Mouse (Mus musculus) limb, embryonic 10.5 days (tissue): ENCODE measurements around the gene Duox1. TPM values are rescaled to one million over a fixed set of nuclear protein-coding genes. Genes with fewer than 3 reads are reported as not detected.
A peak's percentile ranks its signal among the peaks of the same experiment; 100 is the strongest.

Experiments
- DNase-seq: peaks from one replicate; pipeline ENCODE4 v3.0.0-alpha.2; 2017; ENCODE audit warnings: low spot score
- H3K27ac ChIP-seq: fragments of 300-500 bp; sonication (generic); 2 replicates; pipeline ENCODE4 v1.5.1; 2016; ENCODE audit warnings: mild to moderate bottlenecking
- H3K27me3 ChIP-seq: fragments of 300-500 bp; sonication (generic); 2 replicates; pipeline ENCODE4 v1.6.1; 2016; ENCODE audit warnings: low read depth, mild to moderate bottlenecking; ENCODE audit not compliant: poor library complexity, severe bottlenecking
- H3K36me3 ChIP-seq: fragments of 300-500 bp; sonication (generic); 2 replicates; pipeline ENCODE4 v1.6.1; 2016; ENCODE audit warnings: mild to moderate bottlenecking, moderate library complexity
- H3K4me1 ChIP-seq: fragments of 300-500 bp; sonication (generic); 2 replicates; pipeline ENCODE4 v1.6.1; 2016
- H3K4me3 ChIP-seq: fragments of 300-500 bp; sonication (generic); 2 replicates; pipeline ENCODE4 v1.5.1; 2016; ENCODE audit warnings: mild to moderate bottlenecking, moderate library complexity
- H3K9me3 ChIP-seq: fragments of 300-500 bp; sonication (generic); replicated peaks from 2 replicates; pipeline ENCODE4 v1.6.1; 2016; ENCODE audit warnings: mild to moderate bottlenecking
- WGBS: fragments of 180-500 bp; shearing (Covaris S2); methylation state at CpG from one replicate; pipeline ENCODE4 v1.1.7; 2016; 5-methylcytosine and 5-hydroxymethylcytosine counted together
- polyA plus RNA-seq: library from polyadenylated mRNA; unstranded; fragments of >200 nt; fragmentation: Nextera tagmentation; extraction: Ambion mirVana; gene quantifications from 2 replicates; pipeline ENCODE4 v1.2.1, GENCODE M21; 2016

Gene Duox1
- polyA plus RNA-seq, 1 experiment from 2014 or later = 0.18 TPM

DNA sequence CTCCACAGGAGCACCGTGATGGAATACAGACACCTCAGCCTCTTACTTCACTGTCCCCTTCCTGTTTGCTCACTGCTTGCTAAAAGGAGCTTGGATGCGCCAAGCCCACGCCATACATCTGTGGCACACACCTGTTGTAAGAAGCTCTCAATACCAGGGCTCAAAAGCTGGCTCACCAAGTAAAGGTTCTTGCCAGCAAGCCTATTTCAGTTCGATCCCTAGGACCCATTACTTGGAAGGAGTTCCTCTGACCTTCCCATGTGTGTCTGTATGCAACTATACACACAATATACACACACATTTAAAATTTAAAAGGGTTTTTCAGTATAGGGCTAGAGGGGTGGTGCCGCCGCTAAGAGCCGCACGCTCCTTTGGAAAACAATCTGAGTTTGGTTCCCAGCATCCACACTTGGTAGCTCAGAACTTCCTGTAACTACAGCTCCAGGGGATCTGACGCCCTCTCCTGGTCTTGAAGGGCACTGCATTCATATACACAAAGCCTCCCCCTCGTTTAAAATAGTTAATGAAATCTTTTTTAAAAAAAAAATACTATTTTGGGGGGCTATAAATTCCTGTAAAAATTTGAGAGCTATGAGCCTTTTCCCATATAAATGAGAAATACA is 49.9 kb downstream of the Duox1 start:
- DNase-seq = no peak
- H3K36me3 ChIP-seq = peaks cover 46% of the 10 kb centered on the region
- no peaks in the 10 kb centered on the region for H3K9me3 ChIP-seq
- peaks cover 37% of the 10 kb centered on the region for H3K4me1 ChIP-seq
- H3K27ac ChIP-seq = no peak overlapping the region
- WGBS = 88% methylated on average over 10 of the region's 10 CpGs
- H3K4me3 ChIP-seq = no peak overlapping the region
- H3K27me3 ChIP-seq = peaks cover 10% of the 10 kb centered on the region

- Histone ChIP-seq H3K4me1 (peaks cover 37% of the 10 kb centered on the region), H3K27me3 (peaks cover 17% of the 10 kb centered on the region), H3K9me3 (no peaks in the 10 kb centered on the region), H3K36me3 (peaks cover 40% of the 10 kb centered on the region), H3K27ac (no peak overlapping the region), H3K4me3 (peak overlapping the region; percentile 96)
- WGBS = 76% methylated on average over 3 of the region's 3 CpGs
- DNase-seq = no peak
Observed at GRCm38 (mm10) chr2:122366039-122366438, 50.6 kb downstream of the Duox1 start.

- Histone ChIP-seq H3K9me3 (no peaks in the 10 kb centered on the region), H3K27ac (no peak overlapping the region), H3K36me3 (peaks cover 40% of the 10 kb centered on the region), H3K27me3 (peaks cover 18% of the 10 kb centered on the region), H3K4me1 (peaks cover 37% of the 10 kb centered on the region), H3K4me3 (peak overlapping the region; percentile 96)
- WGBS = 19% methylated on average over 5 of the region's 5 CpGs
- DNase-seq = no peak
Observed at GRCm38 (mm10) chr2:122366706-122367105, 51.2 kb downstream of the Duox1 start.

GRCm38 (mm10) chr2:122367181-122367580 is 51.7 kb downstream of the Duox1 start:
- H3K27me3 ChIP-seq = peaks cover 18% of the 10 kb centered on the region
- peaks cover 33% of the 10 kb centered on the region for H3K4me1 ChIP-seq
- H3K36me3 ChIP-seq = peaks cover 35% of the 10 kb centered on the region
- peak overlapping the region; percentile 97; the same call in 1 of the 2 replicates for H3K27ac ChIP-seq
- DNase-seq = no peak
- H3K4me3 ChIP-seq = peak overlapping the region; percentile 96
- WGBS = 10% methylated on average over 4 of the region's 4 CpGs
- H3K9me3 ChIP-seq = no peaks in the 10 kb centered on the region

GRCm38 (mm10) chr2:122367701-122368080 is 52.2 kb downstream of the Duox1 start:
- H3K27me3 ChIP-seq = peaks cover 18% of the 10 kb centered on the region
- no peak for DNase-seq
- peak overlapping the region; percentile 97 for H3K27ac ChIP-seq
- H3K4me1 ChIP-seq = peaks cover 33% of the 10 kb centered on the region
- peaks cover 30% of the 10 kb centered on the region for H3K36me3 ChIP-seq
- H3K4me3 ChIP-seq = peak overlapping the region; percentile 96
- H3K9me3 ChIP-seq = no peaks in the 10 kb centered on the region
- WGBS = 3% methylated on average over 4 of the region's 4 CpGs

- peaks cover 33% of the 10 kb centered on the region for H3K4me1 ChIP-seq
- no peaks in the 10 kb centered on the region for H3K9me3 ChIP-seq
- peak overlapping the region; percentile 97 for H3K27ac ChIP-seq
- peaks cover 18% of the 10 kb centered on the region for H3K27me3 ChIP-seq
- under 1% methylated on average over 37 of the region's 55 CpGs for WGBS
- DNase-seq = peak; percentile 77
- H3K36me3 ChIP-seq = peaks cover 23% of the 10 kb centered on the region
- H3K4me3 ChIP-seq = peak overlapping the region; percentile 96
Observed at GRCm38 (mm10) chr2:122368081-122368971, 52.9 kb downstream of the Duox1 start.

- Histone ChIP-seq H3K4me3 (peak within 1 kb of the TSS; percentile 96), H3K9me3 (no peaks in the 10 kb centered on the region), H3K27me3 (peaks cover 18% of the 10 kb centered on the region), H3K4me1 (peaks cover 33% of the 10 kb centered on the region), H3K27ac (peak within 1 kb of the TSS; percentile 97), H3K36me3 (peaks cover 15% of the 10 kb centered on the region)
- under 1% methylated on average over 52 of the region's 54 CpGs for WGBS
- DNase-seq = peak; percentile 98
Observed at GRCm38 (mm10) chr2:122368995-122369739, 53.7 kb downstream of the Duox1 start, which contains the start of gene Shf. Gene Shf, minus strand, starts transcription at chr2:122369162.

DNA sequence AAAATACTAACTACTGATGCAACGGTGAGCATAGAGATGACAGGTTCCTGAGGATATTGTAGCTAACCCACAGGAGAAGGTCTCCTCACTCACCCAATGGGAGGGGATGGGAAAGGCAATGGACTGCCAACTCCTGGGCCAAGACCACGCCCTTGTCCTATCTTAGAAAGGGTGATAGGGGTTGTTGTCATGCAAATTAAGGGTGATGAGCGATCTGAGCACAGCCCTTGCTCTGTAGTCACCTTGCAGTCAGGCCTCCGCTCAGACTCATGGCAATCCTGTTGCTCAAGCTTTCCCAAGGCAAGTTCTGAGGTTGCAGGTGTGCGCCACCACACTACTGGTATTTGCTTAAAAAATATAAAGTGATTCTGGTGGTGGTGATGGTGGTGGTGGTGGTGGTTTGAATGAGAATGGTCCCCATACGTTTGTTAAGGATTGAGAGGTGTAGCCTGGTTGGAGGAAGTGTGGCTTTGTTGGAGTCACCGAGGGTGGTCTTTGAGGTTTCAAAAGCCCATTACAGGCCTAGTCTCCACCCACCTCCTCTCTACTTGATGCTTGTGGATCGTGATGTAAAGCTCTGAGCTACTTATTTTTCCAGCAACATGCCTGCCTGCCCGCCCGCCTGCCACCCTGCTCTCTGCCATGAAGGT is 54.8 kb downstream of the Duox1 start:
- H3K27ac ChIP-seq = no peak overlapping the region
- H3K4me1 ChIP-seq = peaks cover 33% of the 10 kb centered on the region
- H3K4me3 ChIP-seq = no peak overlapping the region
- H3K36me3 ChIP-seq = 0 out of 2 replicates have a peak, but pooled peaks cover 8% of the 10 kb centered on the region
- no peak for DNase-seq
- H3K27me3 ChIP-seq = peaks cover 18% of the 10 kb centered on the region
- no peaks in the 10 kb centered on the region for H3K9me3 ChIP-seq
- WGBS = 27% methylated on average over 10 of the region's 10 CpGs

- no peak for DNase-seq
- no peak overlapping the region for H3K4me3 ChIP-seq
- no peak overlapping the region for H3K27ac ChIP-seq
- WGBS = 74% methylated on average over 3 of the region's 3 CpGs
- peaks cover 22% of the 10 kb centered on the region for H3K4me1 ChIP-seq
- no peaks in the 10 kb centered on the region for H3K36me3 ChIP-seq
- H3K27me3 ChIP-seq = peaks cover 18% of the 10 kb centered on the region
- H3K9me3 ChIP-seq = no peaks in the 10 kb centered on the region
Observed at GRCm38 (mm10) chr2:122372067-122372466, 56.6 kb downstream of the Duox1 start.

GRCm38 (mm10) chr2:122372541-122372940 is 57.1 kb downstream of the Duox1 start:
- no peak for DNase-seq
- no peaks in the 10 kb centered on the region for H3K9me3 ChIP-seq
- peaks cover 18% of the 10 kb centered on the region for H3K27me3 ChIP-seq
- 81% methylated on average over 1 of the region's 1 CpGs for WGBS
- H3K4me3 ChIP-seq = no peak overlapping the region
- no peaks in the 10 kb centered on the region for H3K36me3 ChIP-seq
- no peak overlapping the region for H3K27ac ChIP-seq
- peaks cover 17% of the 10 kb centered on the region for H3K4me1 ChIP-seq

DNA sequence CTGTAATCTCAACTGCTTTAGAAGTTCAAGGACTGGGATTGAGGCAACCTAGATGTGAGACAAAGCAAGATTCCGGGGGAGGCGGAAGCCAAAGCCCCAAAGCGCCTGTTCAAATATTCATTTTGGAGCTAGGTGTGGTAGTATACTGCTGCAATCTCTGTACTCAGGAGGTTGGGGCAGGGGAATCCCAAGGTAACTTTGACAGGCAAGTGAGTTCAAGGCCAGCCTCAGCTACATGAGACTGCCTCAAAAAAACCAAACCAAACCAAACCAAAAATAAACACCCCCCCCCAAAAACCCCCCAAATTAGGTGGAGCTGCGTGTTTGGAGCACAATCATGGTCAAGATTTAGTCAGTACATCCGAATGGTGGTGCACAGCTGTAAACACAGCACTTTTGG is 58.5 kb downstream of the Duox1 start:
- Histone ChIP-seq H3K4me1 (peaks cover 18% of the 10 kb centered on the region), H3K4me3 (no peak overlapping the region), H3K27me3 (peaks cover 18% of the 10 kb centered on the region), H3K27ac (no peak overlapping the region), H3K36me3 (no peaks in the 10 kb centered on the region), H3K9me3 (no peaks in the 10 kb centered on the region)
- DNase-seq = no peak
- 87% methylated on average over 5 of the region's 5 CpGs for WGBS

DNA sequence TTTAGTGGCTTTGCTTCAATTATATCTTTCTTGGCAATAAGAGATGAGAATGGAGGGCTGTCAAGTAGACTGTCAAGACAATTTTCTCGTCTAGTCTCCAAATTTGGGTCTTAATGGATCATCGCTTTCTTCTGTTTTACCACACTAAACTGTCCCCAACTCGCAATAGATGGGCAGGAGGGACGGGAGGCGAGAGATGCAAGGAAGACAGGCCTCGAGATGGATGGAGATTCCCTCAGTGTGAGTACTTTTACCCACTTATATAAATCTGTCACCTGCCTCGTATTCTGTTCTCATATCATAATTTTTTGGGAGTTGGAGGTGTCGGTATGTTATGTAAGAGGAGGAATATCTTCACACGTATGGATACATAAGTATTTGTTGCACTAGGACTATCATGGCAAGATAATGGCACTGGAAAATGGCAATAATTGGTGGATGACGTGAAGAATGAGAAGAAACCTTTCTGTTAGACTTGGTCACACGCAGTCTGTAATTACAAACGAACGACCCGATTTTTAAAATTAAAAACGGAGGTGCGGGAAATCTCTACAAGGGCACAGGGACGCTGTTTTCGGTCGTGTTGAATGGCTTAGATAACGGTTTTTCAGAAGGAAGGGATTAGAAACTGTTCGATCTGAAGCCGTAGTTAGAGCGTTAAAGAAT is 59.3 kb downstream of the Duox1 start:
- 30% methylated on average over 23 of the region's 23 CpGs for WGBS

More for the DNA sequence above, 59.3 kb downstream of the Duox1 start:
- Histone ChIP-seq H3K4me3 (peak overlapping the region; percentile 66), H3K36me3 (no peaks in the 10 kb centered on the region), H3K4me1 (peaks cover 11% of the 10 kb centered on the region; the same call in 1 of the 2 replicates), H3K27ac (peak overlapping the region; percentile 67; the same call in 1 of the 2 replicates), H3K27me3 (peaks cover 13% of the 10 kb centered on the region), H3K9me3 (no peaks in the 10 kb centered on the region)
- DNase-seq = no peak
